Mouse (Mus musculus) forebrain, embryonic 16.5 days (tissue): Measurements from ENCODE around the gene Zc3h18. TPM values are rescaled to one million over a fixed set of nuclear protein-coding genes. Genes with fewer than 3 reads are reported as not detected.

ENCODE experiments used
- ATAC-seq: fragments of 200-750 bp; cut with Nextera tagmentation; 2 replicates; pipeline ENCODE4 v1.8.0; 2017; ENCODE audit warnings: mild to moderate bottlenecking, moderate library complexity
- H3K27ac ChIP-seq: fragments of 300-500 bp; sonication (generic); 2 replicates; pipeline ENCODE4 v1.5.1; 2014; ENCODE audit warnings: low read length, control low read depth
- H3K27me3 ChIP-seq: fragments of 300-500 bp; sonication (generic); replicated peaks from 2 replicates; pipeline ENCODE4 v1.6.1; 2014; ENCODE audit warnings: low read length; ENCODE audit not compliant: control insufficient read depth, insufficient read depth
- H3K36me3 ChIP-seq: fragments of 300-500 bp; sonication (generic); 2 replicates; pipeline ENCODE4 v1.6.1; 2014; ENCODE audit not compliant: control insufficient read depth, insufficient read depth
- H3K4me1 ChIP-seq: fragments of 300-500 bp; sonication (generic); replicated peaks from 2 replicates; pipeline ENCODE4 v1.6.1; 2014; ENCODE audit warnings: low read length; ENCODE audit not compliant: control insufficient read depth, insufficient read depth
- H3K4me2 ChIP-seq: fragments of 300-500 bp; sonication (generic); 2 replicates; pipeline ENCODE4 v1.6.1; 2014; ENCODE audit warnings: mild to moderate bottlenecking, low read length, control low read depth
- H3K4me3 ChIP-seq: fragments of 300-500 bp; sonication (generic); replicated peaks from 2 replicates; pipeline ENCODE4 v1.5.1; 2014; ENCODE audit warnings: mild to moderate bottlenecking, low read length, control low read depth
- H3K9ac ChIP-seq: fragments of 300-500 bp; sonication (generic); replicated peaks from 2 replicates; pipeline ENCODE4 v1.6.1; 2014; ENCODE audit warnings: low read depth, low read length, control low read depth
- H3K9me3 ChIP-seq: fragments of 300-500 bp; sonication (generic); 2 replicates; pipeline ENCODE4 v1.6.1; 2016; ENCODE audit warnings: low read length; ENCODE audit not compliant: control insufficient read depth
- WGBS: fragments of 180-500 bp; shearing (Covaris S2); extraction: QIAGEN DNeasy Blood & Tissue Kit; methylation state at CpG from one replicate; pipeline ENCODE4 v1.1.7; 2014; 5-methylcytosine and 5-hydroxymethylcytosine counted together
- polyA plus RNA-seq: library from polyadenylated mRNA; unstranded; fragments of >200 nt; fragmentation: Nextera tagmentation; extraction: Ambion mirVana; gene quantifications from 2 replicates; pipeline ENCODE4 v1.2.1, GENCODE M21; 2015

Gene Zc3h18
- polyA plus RNA-seq, 1 experiment from 2014 or later = 44.7 TPM

GRCm38 (mm10) chr8:122451161-122451703 lies 74.8 kb downstream of the Zc3h18 start:
- 76% methylated on average over 7 of the region's 7 CpGs for WGBS
- Histone ChIP-seq H3K27ac (no peak overlapping the region), H3K4me2 (no peak overlapping the region), H3K9ac (no peak overlapping the region), H3K4me3 (no peak overlapping the region), H3K9me3 (no peaks in the 10 kb centered on the region), H3K27me3 (peaks cover 2% of the 10 kb centered on the region; the same call in 1 of the 2 replicates), H3K4me1 (no peaks in the 10 kb centered on the region), H3K36me3 (no peaks in the 10 kb centered on the region)
- no peak for ATAC-seq

GRCm38 (mm10) chr8:122452154-122452553 lies 75.7 kb downstream of the Zc3h18 start:
- 87% methylated on average over 10 of the region's 10 CpGs for WGBS
- Histone ChIP-seq H3K27me3 (peaks cover 5% of the 10 kb centered on the region; the same call in 1 of the 2 replicates), H3K4me1 (no peaks in the 10 kb centered on the region), H3K9me3 (no peaks in the 10 kb centered on the region), H3K4me3 (no peak overlapping the region), H3K27ac (no peak overlapping the region), H3K9ac (no peak overlapping the region), H3K4me2 (no peak overlapping the region), H3K36me3 (no peaks in the 10 kb centered on the region)
- ATAC-seq = no peak

- H3K4me2 ChIP-seq = no peak overlapping the region
- H3K9me3 ChIP-seq = no peaks in the 10 kb centered on the region
- no peak overlapping the region for H3K4me3 ChIP-seq
- 82% methylated on average over 6 of the region's 6 CpGs for WGBS
- no peak for ATAC-seq
- no peaks in the 10 kb centered on the region for H3K36me3 ChIP-seq
- H3K9ac ChIP-seq = no peak overlapping the region
- no peak overlapping the region for H3K27ac ChIP-seq
- peaks cover 15% of the 10 kb centered on the region for H3K27me3 ChIP-seq
- no peaks in the 10 kb centered on the region for H3K4me1 ChIP-seq
Observed at GRCm38 (mm10) chr8:122454409-122454808, 78.0 kb downstream of the Zc3h18 start.

DNA sequence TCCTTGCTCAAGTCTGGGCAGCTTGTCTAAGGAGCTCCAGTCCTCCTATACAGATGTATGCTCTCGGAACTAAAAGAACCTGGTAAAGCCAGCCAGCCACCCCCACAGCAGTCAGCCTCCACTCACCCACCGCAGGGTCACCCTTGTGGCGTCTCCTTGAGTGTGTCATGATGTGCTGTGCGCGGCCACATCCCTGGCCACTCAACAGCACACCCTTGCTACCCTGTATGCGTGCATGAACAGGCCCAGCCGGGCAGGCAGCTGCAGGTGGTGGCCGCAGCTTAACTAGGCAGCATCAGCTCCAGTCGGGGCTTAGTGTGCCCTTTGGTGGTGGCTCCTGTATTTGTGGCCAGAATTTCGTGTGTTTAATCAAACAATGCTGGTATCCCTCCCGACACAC lies 80.8 kb downstream of the Zc3h18 start:
- peaks cover 42% of the 10 kb centered on the region for H3K27me3 ChIP-seq
- H3K4me2 ChIP-seq = no peak overlapping the region
- no peaks in the 10 kb centered on the region for H3K36me3 ChIP-seq
- peaks cover 7% of the 10 kb centered on the region for H3K4me1 ChIP-seq
- no peak overlapping the region for H3K27ac ChIP-seq
- H3K4me3 ChIP-seq = no peak overlapping the region
- no peak overlapping the region for H3K9ac ChIP-seq
- no peaks in the 10 kb centered on the region for H3K9me3 ChIP-seq
- no peak for ATAC-seq
- WGBS = 76% methylated on average over 11 of the region's 11 CpGs

- no peak overlapping the region for H3K27ac ChIP-seq
- WGBS = 61% methylated on average over 6 of the region's 6 CpGs
- H3K4me3 ChIP-seq = no peak overlapping the region
- no peak overlapping the region for H3K9ac ChIP-seq
- no peaks in the 10 kb centered on the region for H3K9me3 ChIP-seq
- H3K27me3 ChIP-seq = peaks cover 48% of the 10 kb centered on the region
- peaks cover 7% of the 10 kb centered on the region for H3K4me1 ChIP-seq
- ATAC-seq = no peak
- no peaks in the 10 kb centered on the region for H3K36me3 ChIP-seq
- no peak overlapping the region for H3K4me2 ChIP-seq
Observed at GRCm38 (mm10) chr8:122459218-122459900, 83.0 kb downstream of the Zc3h18 start.

DNA sequence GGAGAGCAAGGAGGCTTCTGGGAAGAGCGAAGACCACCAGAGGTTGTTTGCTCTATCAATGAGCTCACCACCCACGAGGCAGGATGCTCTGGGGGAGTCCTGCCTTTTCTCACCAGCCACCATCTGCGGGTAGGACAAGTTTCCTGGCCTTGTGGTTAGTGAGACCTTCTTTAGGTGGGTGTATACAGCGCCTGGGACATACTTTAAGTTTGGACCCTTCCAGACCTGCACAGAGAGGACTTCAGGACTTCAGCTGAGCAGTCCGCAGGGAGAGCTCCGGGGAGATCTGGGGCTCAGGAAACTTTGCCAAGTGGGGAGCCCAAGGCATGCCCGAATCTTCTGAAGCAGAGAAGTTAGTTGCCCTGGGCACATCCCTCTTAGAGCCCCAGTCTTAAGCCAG lies 83.6 kb downstream of the Zc3h18 start:
- no peaks in the 10 kb centered on the region for H3K9me3 ChIP-seq
- H3K27me3 ChIP-seq = peaks cover 48% of the 10 kb centered on the region
- H3K36me3 ChIP-seq = no peaks in the 10 kb centered on the region
- no peak overlapping the region; the same call in 1 of the 2 replicates for H3K4me2 ChIP-seq
- no peak overlapping the region for H3K27ac ChIP-seq
- peaks cover 7% of the 10 kb centered on the region for H3K4me1 ChIP-seq
- H3K4me3 ChIP-seq = no peak overlapping the region
- no peak overlapping the region for H3K9ac ChIP-seq
- WGBS = 33% methylated on average over 7 of the region's 7 CpGs
- no peak for ATAC-seq

DNA sequence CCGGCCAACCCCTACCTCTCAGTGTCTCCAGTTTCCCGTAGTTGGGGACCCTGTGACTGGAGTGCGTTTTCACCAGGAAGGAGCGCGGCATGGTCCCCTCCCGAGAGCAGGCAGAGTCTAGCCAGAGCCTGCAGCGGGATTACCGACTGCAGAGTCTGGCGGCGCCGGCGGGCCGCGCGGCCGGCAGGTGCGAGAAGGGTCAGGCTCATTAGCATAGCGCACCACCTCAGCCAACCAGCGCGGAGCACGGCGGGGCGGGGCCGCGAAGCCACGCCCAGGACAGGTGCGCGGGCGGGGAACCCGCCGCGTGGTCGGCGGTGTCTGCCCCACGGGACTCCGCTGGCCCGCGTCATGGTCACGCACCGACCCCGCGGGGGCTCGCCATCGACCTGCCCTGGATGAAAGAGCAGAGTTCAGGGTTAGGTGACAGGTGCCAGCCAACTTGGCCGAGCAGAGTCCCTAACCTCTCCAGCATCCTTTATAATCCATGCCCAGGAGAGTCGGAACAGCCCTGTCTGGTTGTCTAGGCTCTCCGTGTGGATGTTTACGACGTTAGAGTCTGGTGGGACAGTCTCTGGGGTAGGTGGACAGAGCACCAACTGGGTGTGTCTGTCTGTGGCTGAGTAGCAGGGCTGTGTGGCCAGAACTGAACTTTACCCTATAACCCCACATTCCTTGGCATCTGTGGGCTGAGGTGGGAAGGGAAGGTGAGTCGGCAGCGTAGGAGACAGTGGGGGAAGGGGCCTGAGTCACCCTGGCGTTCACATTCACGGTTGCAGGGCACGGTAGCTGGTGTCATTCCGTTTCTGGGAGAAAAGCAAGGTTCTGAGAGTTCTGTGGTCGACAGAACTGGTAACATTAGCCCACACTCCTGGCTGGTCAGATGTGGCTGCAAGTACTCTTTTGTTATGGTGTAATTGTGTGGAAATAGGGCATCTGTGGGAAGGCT lies 84.4 kb downstream of the Zc3h18 start, which contains the start of gene Snai3:
Gene Snai3, minus strand, starts transcription at position 210 of the 949 bp plus-strand sequence.
- H3K36me3 ChIP-seq = 0 out of 2 replicates have a peak, but pooled peaks cover 3% of the 10 kb centered on the region
- peaks cover 7% of the 10 kb centered on the region for H3K4me1 ChIP-seq
- no peak within 1 kb of the TSS for H3K27ac ChIP-seq
- H3K9me3 ChIP-seq = no peaks in the 10 kb centered on the region
- no peak for ATAC-seq
- H3K9ac ChIP-seq = no peak within 1 kb of the TSS
- H3K4me3 ChIP-seq = peak within 1 kb of the TSS; percentile 35
- peaks cover 48% of the 10 kb centered on the region for H3K27me3 ChIP-seq
- peak within 1 kb of the TSS; percentile 66 for H3K4me2 ChIP-seq
- WGBS = 2% methylated on average over 56 of the region's 56 CpGs

GRCm38 (mm10) chr8:122461473-122462148 lies 85.2 kb downstream of the Zc3h18 start:
- no peaks in the 10 kb centered on the region for H3K9me3 ChIP-seq
- H3K9ac ChIP-seq = no peak overlapping the region
- 0 out of 2 replicates have a peak, but pooled peaks cover 3% of the 10 kb centered on the region for H3K36me3 ChIP-seq
- peaks cover 7% of the 10 kb centered on the region for H3K4me1 ChIP-seq
- H3K4me3 ChIP-seq = no peak overlapping the region
- WGBS = 58% methylated on average over 11 of the region's 11 CpGs
- no peak overlapping the region for H3K27ac ChIP-seq
- no peak for ATAC-seq
- peaks cover 43% of the 10 kb centered on the region for H3K27me3 ChIP-seq
- no peak overlapping the region for H3K4me2 ChIP-seq
